Mouse (Mus musculus): ENCODE measurements around the gene Snx29.
"Not testable (repeated sequence)": the region's sequence is repeated elsewhere in the genome, so short reads cannot be mapped to it uniquely, and the experiment has no call there.

Snx29 gene

DNA sequence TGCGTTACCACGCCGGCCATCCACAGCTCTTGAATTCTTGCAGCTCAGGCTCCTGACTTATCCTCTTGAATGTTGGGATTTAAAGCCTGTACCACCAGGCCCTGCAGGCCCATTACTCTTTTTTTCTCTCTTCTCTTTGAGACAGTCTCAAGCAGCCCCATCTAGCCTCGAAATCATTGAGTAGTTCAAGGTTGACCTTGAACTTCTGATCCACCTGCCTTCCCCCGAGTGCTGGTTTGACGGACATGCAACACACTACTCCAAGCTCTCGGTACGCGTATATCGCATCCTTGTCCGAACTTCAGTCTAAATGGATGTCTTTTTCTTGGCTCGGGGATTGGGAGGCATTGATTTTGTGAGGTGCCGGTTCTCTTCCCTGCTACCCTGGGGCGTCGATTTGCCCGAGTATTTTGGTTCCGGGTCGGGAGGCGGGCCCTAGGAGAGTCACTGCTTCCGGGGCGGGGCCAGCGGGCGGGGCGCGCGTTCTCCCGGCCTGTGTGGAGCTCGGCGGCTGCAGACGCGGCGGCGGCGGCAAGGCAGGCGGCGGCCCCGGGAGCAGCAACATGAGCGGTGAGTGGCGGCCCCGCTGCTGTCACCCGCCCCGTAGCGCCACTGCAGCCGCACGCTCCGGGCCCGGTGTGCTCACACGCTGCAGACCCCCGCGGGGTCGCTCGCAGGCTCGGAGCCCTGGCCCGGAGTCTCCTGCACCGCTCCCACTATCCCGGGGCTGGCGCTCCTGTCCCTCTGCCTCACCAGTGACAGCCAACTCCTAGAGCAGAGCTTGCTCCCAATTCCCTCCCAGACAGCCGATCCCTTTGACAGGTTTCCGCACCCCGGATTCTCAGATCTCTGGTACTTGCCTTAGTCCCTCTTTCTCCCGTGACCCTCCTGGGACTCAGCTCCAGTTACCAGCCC, at the start of gene Snx29:
Gene Snx29, plus strand, starts transcription at position 500 of the 915 bp plus-strand sequence.
- DNase-seq, result peak; percentile 98

GRCm38 (mm10) chr16:11276888-11277287, 45.8 kb upstream of the Snx29 start:
- no peak for DNase-seq

GRCm38 (mm10) chr16:11278778-11279177, 43.9 kb upstream of the Snx29 start:
- no peak for DNase-seq

DNA sequence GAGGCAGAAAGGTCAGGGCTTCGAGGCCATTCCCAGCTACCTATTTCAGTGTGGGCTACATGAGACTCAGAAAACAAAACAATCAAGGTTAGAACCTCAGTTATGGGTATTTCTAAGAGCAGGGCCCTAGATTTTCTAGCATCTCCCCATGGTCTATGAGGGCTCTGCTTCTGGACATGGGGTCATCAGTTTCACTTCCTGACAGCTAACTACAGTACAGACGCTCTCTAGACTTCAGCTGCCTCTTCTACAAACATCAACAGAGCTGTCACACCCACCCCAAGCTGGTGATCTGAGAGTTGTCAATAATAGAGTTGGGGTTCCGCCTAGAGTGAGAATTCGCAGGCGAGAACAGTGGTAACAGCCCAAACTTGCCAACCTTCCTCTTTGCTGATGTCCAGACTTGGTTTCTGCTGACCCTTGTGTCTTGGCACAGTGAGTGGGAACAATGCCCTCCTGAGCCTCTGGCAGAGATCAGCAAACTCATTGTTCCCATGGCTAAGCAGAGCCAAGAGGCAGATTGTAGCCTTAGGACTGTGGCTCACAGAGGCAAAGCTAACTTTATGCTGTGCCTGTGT, 40.0 kb upstream of the Snx29 start:
- no peak for DNase-seq

GRCm38 (mm10) chr16:11284881-11285280, 37.8 kb upstream of the Snx29 start:
- DNase-seq, result no peak

GRCm38 (mm10) chr16:11285949-11286348, 36.8 kb upstream of the Snx29 start:
- DNase-seq, result no peak

- not testable (repeated sequence) for DNase-seq
Observed at GRCm38 (mm10) chr16:11288873-11289272, 33.8 kb upstream of the Snx29 start.

DNA sequence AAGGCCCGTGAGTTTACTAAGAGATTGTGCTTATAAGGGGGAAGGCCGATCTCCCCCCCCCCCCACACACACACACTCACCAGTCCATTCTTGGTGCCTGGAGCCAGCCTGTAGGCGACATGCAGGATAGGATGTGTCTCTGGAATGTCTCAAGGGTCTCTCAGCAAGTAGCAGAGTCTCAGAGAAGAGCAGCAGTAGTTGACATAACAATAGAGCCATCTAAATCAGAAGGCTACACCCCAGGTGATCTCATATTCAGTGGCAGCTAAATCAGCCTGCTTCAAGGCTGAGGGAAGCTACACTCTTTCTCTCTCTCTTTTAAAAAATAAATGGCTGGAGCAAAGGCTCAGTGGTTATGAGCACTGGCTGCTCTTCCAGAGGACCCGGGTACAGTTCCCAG, 27.1 kb upstream of the Snx29 start:
- DNase-seq, result not testable (repeated sequence)

GRCm38 (mm10) chr16:11297700-11298099, 25.0 kb upstream of the Snx29 start:
- DNase-seq, result peak; percentile 47

- no peak for DNase-seq
Observed at GRCm38 (mm10) chr16:11303741-11304140, 19.0 kb upstream of the Snx29 start.

- no peak for DNase-seq
Observed at GRCm38 (mm10) chr16:11305531-11305930, 17.2 kb upstream of the Snx29 start.

DNA sequence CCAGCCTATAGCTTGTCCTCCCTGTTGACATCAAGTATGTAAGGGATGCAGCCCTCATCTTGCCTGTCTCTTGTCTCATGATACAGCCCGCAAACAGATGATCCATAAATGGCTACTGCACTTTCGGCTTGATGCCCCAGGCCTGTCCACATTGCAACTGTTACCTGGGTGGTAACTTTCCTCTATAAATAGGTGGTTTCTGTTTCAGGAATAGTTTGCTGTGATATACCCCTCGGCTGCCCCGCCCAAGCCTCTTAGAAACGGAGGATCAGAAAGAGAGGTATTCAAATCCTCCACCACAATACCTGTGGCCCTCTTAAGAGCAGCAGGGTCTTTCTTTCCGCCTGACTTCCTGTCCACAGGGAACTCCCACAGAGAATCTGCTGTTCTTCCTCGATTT, 9.2 kb upstream of the Snx29 start, which contains the start of gene Tnfrsf17:
Gene Tnfrsf17, plus strand, starts transcription at position 301 of the 400 bp plus-strand sequence.
- DNase-seq, result no peak

- DNase-seq, result peak; percentile 48
Observed at GRCm38 (mm10) chr16:11315786-11316320, 6.9 kb upstream of the Snx29 start.

DNA sequence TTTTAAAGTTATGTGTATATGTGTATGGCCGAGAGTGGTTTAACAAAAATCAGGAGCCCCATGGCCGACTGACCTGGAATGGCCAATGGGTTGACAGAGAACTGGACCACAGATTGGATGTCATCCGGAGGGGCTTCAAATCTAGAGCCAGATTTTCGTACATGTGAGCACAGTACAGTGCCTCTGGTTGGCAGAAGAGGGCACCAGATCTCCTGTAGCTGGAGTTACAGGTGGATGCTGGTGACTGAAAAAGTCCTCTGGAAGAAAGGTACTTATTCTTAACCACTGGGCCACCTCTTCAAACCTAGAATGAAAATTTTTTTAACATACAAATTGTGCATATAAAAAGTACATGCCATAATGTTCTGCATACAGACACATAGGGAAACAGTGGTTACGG, 6.0 kb upstream of the Snx29 start:
- DNase-seq, result no peak

DNA sequence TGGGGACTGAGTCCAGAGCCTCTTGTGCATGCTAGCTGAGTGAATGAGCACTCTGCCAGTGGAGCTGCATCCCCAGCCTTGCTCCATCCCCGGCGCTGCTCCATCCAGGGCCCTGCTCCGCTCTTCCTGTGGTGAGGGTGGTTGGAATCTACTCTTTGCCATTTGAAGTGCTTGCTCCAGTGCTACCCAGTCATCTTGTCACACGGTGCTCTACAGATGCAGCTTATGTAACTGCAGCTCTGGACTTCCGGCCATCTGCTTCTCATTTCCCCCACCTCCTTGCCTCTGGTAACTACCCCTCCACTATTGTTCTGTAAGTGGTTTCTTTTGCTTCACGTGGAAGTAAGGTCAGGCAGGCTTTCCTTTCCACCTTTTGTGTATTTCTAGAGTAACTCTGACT, 5.4 kb upstream of the Snx29 start:
- DNase-seq, result no peak

GRCm38 (mm10) chr16:11323324-11324051, 780 bp downstream of the Snx29 start:
- peak; percentile 57 for DNase-seq

DNA sequence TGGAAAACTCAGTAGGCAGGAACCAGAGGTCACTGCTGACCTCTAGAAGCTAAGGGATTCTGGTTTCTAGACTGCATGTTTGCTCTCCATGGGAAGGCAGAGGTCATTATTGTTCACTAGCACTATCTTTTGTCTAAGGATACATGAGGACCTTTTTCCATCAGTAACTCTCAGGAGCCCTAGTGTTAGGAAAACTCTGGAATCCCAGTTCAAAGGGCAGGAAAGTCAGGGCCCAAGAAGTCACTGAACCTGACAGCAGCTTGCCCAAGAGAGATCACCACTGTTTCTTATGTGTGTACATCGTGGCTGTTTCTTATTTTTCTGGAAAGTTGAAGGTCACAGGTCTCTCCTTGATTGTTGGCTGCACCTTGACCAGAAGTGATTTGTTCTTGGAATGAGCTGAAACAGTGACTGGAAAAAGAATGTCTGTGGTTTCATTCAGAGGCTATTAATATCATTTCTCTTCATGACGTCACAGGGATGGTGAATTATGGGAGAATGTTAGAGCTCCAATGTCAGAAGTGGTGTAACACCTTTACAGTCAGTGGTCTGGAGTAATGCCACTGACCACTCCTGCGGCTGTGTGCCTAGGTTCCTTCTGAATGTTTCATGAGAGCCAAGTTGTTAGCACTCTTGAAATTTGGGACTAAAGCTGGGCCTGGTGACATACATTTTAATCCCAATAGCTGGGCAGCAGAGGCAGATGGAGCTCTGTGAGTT, 7.5 kb downstream of the Snx29 start:
- peak; percentile 44 for DNase-seq

DNA sequence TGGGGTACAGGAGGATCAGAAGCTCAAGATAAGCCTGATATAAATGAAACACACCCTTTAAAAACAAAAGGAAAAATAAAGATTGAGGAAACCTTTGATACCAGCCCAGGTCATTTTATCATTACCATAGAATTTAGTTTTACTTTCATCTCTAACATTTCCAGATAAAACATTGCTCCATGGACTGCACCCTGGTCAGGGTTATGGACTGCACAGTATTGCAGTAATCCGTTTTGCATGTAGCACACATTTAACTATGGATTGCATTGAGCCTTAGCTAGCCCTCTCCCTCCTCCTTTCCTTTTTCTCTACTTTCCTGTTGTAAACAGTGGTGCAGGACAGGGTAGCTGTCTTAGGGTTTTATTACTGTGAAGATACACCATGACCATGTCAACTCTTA, 8.3 kb downstream of the Snx29 start:
- no peak for DNase-seq

GRCm38 (mm10) chr16:11343292-11343815, 20.6 kb downstream of the Snx29 start:
- DNase-seq, result no peak

GRCm38 (mm10) chr16:11351903-11352302, 29.2 kb downstream of the Snx29 start:
- peak; percentile 54 for DNase-seq

DNA sequence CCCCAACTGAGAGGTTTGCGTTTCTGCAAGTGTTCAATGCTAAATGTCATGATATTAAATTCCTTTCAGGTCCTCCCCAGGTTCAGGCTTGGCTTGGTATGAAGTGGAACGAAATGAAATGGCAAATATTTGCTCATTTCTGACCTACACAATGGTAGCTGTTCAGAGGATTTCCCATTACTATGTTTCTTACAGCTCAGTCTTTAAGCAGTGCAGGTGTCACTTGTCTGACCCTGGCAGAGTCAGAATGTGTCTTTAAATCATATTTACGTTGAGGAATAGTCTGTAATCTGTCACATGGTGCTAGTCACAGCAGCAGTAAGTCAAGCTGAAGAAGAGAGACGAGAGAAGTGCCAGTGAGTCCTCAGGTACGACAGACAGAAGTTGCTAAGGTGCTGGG, 36.5 kb downstream of the Snx29 start:
- DNase-seq, result no peak

DNA sequence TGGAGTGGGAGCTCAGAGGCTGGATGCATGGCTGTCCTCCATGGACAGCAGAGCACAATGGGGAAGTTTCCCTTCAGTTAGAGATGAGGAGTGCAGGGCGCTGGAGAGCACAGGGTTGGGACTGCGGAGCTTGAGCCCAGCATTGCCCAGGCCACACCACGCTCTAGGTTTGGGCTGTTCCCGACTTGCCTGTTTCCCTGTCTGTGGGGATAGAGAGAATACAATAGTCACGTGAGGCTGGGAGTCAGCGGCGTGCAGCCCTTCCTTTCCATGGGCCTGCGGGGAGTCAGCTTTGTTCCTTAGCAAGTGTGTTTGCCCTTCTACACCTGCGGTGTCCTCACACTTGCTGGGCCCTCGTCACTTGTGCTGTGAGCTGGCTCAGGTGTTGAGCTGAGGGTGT, 37.2 kb downstream of the Snx29 start:
- DNase-seq, result no peak

Data from kidney, postnatal 14 days (tissue).